Mouse (Mus musculus) brain, embryonic 14.5 days (tissue): ENCODE measurements around the gene Sumo3. TPM values are rescaled to one million over a fixed set of nuclear protein-coding genes. Genes with fewer than 3 reads are reported as not detected.

Source experiments
- DNase-seq: peaks from one replicate; pipeline ENCODE4 v3.0.0-alpha.2; 2011; ENCODE audit warnings: low read depth
- CTCF ChIP-seq: fragments of 200-500 bp; IDR thresholded peaks from 2 replicates; pipeline ENCODE4 v1.5.1; 2012; ENCODE audit warnings: inconsistent platforms, mild to moderate bottlenecking, moderate library complexity, borderline replicate concordance; ENCODE audit not compliant: insufficient read depth, insufficient read length; ENCODE audit errors: extremely low read depth
- POLR2A ChIP-seq: fragments of 200-500 bp; IDR thresholded peaks from 2 replicates; pipeline ENCODE4 v1.6.1; 2012; ENCODE audit warnings: mild to moderate bottlenecking, inconsistent platforms, borderline replicate concordance; ENCODE audit not compliant: poor library complexity, insufficient read depth, insufficient read length, severe bottlenecking; ENCODE audit errors: extremely low read depth
- polyA plus RNA-seq: library from polyadenylated mRNA; depleted of rRNA; stranded (reverse); fragments of >200 nt; gene quantifications from 2 replicates; pipeline ENCODE4 v1.2.3, GENCODE M21; 2012

The Sumo3 gene
- polyA plus RNA-seq, 1 experiment, result 420 TPM

DNA sequence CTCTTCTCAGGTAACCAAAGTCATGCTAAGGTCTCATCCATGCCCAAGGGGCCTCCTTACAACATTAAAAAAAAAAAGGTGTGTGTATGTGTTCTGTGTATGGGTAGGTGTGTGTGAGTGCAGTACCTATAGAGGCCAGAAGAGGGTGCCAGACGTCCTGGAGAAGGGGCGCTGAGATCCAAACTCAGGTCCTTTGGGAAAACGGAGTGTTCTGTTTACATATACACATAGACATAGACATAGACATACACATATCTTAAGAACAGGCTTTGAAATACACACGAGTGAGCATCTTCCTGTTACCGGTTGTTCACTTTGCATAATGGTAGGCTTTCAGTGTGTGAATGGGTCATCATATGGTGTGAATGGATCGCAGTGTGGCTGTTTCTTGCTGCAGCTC, 1.8 kb upstream of the Sumo3 start:
- TF ChIP-seq POLR2A (no peak), CTCF (peak; percentile 28; the same call in 1 of the 2 replicates)
- no peak for DNase-seq

DNA sequence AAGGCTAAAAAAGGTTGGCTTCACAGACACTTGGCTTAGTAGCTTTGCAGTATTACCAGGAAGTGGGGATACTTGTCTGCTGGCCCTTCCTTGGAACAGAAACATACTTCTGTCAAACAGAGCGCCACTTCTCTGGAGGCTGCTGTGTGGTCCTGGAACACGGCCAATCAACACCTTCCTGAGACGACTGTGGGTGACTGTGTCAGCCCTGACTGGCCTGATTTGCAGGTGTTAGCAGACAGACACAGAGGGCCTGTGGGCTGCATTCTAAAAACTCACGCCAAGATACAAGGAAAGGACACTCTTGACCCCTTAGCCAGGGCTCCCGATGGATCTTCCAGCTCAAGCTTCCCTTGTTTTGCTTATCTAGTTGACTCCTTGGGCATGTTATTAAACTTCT, 939 bp upstream of the Sumo3 start:
- DNase-seq, result peak; percentile 15
- TF ChIP-seq POLR2A (no peak), CTCF (no peak)

DNA sequence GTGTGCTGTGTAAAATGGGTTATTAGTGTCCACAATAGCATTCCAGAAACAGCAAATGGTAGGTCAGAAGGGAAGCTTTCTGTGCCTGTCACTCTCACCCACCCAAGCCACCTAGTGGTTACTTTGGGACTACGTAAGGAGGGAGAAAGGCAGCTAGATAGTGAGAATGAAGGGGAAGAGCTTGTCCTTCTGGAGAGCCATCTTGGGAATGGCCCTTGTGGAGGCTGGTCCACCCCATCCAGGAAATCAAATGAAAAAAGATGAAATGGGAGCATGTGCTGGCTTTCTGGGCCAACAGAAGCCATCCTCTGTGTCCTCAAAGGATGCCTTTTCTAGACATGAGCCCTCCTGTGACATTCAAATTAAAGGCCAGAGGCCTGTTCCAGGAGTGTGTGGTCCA, 529 bp upstream of the Sumo3 start:
- peak; percentile 57 for DNase-seq
- TF ChIP-seq CTCF (peak; percentile 53; the same call in 1 of the 2 replicates), POLR2A (no peak)

DNA sequence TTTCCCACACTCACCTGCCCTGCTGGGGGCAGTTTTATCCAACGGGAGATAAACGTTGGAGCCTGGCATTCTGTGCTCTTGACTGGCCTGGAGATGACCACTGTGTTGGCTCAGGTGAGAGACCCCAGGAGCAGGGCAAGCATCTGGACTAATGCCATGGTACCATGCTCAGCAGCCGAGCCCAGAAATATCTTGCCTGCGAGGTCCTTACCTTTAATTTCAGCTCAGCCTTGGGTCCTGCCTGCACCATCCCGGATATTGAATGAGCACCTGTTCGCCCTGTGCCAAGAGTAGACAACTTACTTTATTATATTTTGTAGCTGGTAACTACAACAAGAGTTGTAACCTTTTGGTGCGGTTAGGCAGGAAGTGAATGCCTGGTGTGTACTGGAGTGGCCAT, 958 bp downstream of the Sumo3 start:
- TF ChIP-seq CTCF, result no peak
- TF ChIP-seq POLR2A, result no peak
- DNase-seq, result no peak

DNA sequence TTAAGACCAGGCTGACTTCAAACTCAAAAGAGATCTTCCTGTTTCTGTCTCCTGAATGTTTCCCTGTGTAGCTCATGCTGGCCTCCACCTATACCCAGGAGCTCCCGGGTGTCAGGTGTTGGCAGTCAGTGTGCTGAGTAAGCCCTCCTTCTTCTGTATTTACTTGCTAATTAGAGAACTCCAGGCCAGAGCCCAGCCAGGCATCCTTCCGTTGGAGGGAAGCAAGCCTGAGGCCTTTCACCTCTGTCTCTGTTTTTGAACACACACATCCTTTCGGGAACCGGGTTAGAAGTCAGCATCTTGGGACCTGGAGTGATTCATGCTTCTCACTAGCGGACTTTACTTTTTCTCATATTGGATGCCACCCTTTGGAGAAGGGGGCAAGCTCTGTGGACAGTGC, 1.5 kb downstream of the Sumo3 start:
- no peak for TF ChIP-seq CTCF
- TF ChIP-seq POLR2A, result no peak
- DNase-seq, result no peak

DNA sequence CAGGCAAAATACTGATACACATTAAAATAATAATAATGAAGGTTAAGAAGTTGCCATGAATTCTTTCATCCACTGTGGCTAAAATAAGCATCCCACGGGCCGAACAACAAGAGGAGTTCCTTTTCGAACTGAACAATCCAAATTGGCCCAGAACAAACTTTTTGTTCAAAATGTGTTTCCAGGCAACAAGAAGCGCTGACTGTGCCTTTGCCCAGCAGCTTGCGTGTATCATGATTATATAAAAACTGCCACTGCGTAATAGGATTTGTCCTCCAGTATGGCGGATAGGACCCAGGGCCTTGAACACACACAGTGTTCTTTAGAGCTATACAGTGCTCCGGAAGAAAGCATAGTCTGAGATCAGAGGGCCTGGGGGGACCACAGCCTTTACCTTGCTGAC, 2.7 kb downstream of the Sumo3 start:
- no peak for DNase-seq

DNA sequence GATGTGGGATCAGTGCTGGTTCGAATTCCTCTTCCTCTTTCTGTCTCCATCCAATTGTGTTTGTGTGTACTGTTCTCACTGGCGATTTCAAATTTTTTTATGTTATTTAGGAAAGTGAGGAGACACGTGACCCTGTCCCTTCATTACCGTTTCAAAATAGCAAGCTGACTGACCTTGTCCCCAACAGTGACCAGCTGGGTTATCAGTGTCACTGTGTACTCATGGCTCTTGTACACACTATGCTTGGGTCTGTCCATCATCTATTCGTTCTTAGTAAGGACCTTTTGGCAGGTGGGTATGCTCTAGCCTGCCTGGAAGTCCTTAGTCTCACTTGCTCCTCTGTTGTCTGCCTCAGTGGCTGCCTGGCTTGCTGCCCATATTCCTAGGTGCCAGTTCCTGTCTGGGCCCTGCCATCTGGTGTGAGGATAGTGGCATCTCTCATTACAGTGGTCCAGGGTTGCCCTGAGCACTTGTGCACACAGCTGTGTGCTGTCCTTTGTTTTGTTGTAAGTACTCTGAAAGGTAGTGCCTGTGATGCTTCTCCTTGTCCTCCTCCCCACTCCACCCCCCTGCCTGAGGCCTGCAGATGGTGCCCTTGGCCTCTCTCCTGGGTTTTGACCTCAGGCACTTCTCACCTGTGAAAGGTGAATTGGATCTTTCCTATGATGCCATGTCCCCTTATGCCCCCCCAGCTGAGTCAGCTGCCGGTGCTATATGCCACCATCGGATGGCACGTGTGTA, 4.5 kb downstream of the Sumo3 start:
- DNase-seq, result peak; percentile 39
- no peak for TF ChIP-seq CTCF
- TF ChIP-seq POLR2A, result no peak

More for the DNA sequence above, 2.7 kb downstream of the Sumo3 start:
- TF ChIP-seq CTCF (no peak), POLR2A (no peak)

DNA sequence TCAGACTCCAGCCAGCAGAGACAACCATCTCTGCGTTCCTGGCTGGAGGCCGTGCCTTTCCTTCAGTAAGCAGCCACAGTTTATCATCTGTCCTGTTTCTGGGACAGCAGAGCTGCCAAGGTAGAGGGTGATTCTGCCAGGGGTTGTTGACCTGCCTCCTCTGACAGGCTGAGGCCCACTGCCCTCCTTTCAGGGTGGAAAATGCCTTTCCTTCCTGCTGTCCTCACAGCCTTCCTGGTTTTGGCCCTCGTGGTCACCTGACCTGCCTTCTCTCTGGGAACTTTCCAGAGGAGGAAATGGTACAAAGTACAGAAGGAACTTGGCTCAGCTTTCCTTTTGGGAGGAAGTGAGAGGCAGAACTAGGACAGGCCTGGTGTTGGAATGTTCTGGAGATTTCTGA, 7.5 kb downstream of the Sumo3 start:
- DNase-seq, result no peak
- TF ChIP-seq CTCF (no peak), POLR2A (no peak)

DNA sequence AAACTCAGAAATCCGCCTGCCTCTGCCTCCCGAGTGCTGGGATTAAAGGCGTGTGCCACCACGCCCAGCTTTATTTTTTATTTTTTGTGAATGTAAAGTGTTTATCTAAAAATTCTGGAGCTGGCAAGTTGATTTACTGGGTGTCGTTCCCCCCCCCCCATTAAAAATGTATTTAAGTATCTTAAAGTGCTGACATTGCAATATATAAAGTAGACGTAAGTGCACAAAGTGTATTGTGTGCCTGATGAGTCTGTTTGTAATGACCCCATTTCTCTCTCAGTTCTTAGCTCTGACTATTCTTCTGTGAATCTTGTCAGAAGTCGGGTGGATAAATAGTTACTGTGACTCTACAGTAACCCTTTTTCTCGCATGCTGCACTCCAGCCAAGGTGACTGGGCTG, 9.8 kb downstream of the Sumo3 start:
- no peak for DNase-seq
- TF ChIP-seq POLR2A (no peak), CTCF (no peak)

DNA sequence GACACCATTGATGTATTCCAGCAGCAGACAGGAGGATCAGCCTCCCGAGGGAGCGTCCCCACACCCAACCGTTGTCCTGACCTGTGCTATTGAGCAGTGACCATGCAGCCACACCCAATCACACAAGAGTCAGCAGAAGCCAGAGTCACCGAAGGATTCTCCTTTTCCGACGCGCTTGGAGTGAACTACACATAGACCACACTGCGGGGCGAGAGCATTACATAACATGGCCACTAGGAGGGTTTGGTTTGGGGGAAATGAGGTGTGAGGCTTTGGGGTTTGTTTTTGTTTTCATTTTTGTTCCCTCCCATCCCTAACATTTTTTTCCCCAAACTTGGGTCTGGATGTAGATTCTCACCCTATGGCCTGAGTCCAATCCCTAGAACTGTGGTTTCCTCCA, 10.3 kb downstream of the Sumo3 start:
- no peak for DNase-seq
- TF ChIP-seq POLR2A (no peak), CTCF (peak; percentile 17; the same call in 1 of the 2 replicates)

DNA sequence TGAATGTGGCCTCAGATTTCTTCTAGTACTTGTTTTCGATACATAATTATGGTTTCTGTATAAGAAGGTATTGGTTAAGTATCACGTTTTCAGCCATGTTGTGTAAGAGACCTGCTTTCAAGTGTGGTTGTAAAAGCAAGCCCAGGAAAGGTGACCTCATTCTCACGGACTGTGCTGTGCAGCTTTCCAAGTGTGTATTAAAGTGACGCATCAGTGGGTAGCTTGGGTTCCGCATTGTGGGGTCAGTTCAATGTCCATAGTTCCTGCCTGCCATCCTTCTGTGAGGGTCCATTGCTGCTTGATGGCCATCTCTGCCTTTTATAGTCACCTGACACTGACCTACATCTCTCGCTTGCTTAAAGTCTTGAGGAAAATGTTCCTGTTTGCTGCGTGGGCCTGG, 11.0 kb downstream of the Sumo3 start:
- DNase-seq, result no peak
- TF ChIP-seq CTCF (no peak), POLR2A (no peak)

DNA sequence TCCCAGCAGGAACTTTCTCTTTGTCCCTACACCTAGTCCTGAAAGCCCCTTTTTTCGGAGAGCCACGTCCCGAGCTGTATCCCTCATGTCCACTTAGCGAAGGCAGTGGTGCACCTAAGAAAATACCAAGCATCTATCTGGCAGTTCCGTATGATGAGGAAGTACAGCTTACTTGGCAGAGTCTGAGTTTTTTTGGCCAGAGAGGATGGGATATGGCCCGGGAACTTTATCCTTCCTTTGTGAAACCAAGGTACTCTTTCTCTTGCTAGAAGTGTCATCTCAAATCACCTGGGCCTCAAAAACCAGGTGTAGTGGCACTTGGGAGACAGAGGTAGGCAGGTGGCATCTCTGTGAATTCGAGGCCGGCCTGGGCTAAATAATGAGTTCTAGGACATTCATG, 15.6 kb downstream of the Sumo3 start:
- no peak for TF ChIP-seq CTCF
- no peak for TF ChIP-seq POLR2A
- no peak for DNase-seq

DNA sequence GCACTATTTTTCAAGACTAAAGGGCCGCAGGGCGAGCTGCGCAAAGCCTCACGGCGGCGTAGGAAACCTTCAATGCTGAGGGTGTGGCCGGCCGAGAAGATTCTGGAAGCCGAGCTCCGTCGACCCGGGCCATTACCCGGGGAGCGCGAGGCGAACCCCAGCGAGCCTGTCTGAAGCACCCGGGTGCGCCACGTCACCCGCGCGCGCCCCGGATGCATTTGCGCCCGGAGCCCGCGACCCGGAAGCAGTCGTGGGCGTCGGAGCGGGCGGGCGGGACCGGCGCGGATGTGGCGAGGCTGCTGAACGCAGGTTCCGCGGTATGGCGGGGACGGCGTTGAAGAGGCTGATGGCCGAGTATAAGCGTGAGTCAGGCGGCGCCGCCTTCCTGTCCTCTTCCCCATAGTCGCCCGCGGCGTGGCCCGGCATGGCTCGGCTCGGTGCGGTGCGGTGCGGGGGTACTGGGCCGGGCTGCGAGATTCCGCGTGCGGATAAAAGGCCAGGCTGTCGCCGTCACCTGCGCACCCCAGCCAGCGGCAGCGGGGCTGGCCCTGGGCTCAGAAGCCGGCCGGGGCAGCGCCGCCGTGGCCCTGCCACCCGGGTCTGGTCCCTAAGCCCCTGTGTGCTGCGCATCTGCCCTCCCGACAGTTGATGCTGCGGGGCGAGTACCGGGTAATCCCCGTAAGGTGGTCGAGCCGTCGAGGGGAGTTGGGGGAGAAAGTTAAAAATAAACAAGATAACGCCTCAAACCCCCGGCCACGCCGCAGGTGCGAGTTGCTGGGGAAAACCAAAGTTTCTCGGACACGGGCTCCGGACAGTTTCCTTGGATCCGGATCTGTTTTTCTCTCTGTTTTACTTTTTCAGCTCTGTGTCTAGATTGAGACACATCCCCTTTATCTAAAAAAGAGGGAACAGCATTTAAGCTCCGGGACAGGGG, 16.4 kb downstream of the Sumo3 start, which contains the start of gene Ube2g2:
TSS of gene Ube2g2 (plus strand) at position 221 of the 934 bp plus-strand sequence.
- DNase-seq, result peak; percentile 95
- TF ChIP-seq POLR2A, result peak; percentile 93
- TF ChIP-seq CTCF, result no peak
